Mouse (Mus musculus): ENCODE results near the gene Ankrd11. TPM values are rescaled to one million over a fixed set of nuclear protein-coding genes. Genes with fewer than 3 reads are reported as not detected.

The Ankrd11 gene
- total and polyA plus RNA-seq, 2 experiments from 2014 or later: 24.3 to 65.8 TPM

GRCm38 (mm10) chr8:122836199-122836598 is 205.9 kb downstream of the Ankrd11 start:
- no peaks in the 10 kb centered on the region for H3K4me1 ChIP-seq (ENCODE audit: control insufficient read depth, insufficient read depth)
- H3K9me3 ChIP-seq (replicated peaks; ENCODE audit: control insufficient read depth, low read length): no peaks in the 10 kb centered on the region
- DNase-seq (ENCODE audit: low spot score) (no peak), ATAC-seq (ENCODE audit: insufficient read depth, low read depth) (no peak)
- 89% methylated on average over 12 of the region's 12 CpGs for WGBS
- 0 out of 2 replicates have a peak, but pooled peaks cover 3% of the 10 kb centered on the region for H3K27me3 ChIP-seq (ENCODE audit: control insufficient read depth, insufficient read depth, low read length)
- TF ChIP-seq CTCF (IDR thresholded peaks at IDR 0.05; ENCODE audit: low read depth) (no peak), EP300 (IDR thresholded peaks at IDR 0.05; ENCODE audit: low read depth) (no peak)
- H3K4me3 ChIP-seq (ENCODE audit: low read depth, low read length): no peak overlapping the region
- no peaks in the 10 kb centered on the region for H3K36me3 ChIP-seq (replicated peaks; ENCODE audit: control insufficient read depth, insufficient read depth, low read length)
- H3K9ac ChIP-seq (replicated peaks; ENCODE audit: low read depth, low read length): no peak overlapping the region
- no peak overlapping the region for H3K27ac ChIP-seq (ENCODE audit: low read depth)
- no peak overlapping the region for H3K4me2 ChIP-seq (ENCODE audit: low read depth, low read length)

- Histone ChIP-seq H3K4me1 (ENCODE audit: control insufficient read depth, insufficient read depth) (no peaks in the 10 kb centered on the region), H3K27ac (ENCODE audit: low read depth) (no peak overlapping the region), H3K36me3 (replicated peaks; ENCODE audit: control insufficient read depth, insufficient read depth, low read length) (no peaks in the 10 kb centered on the region), H3K9me3 (replicated peaks; ENCODE audit: control insufficient read depth, low read length) (no peaks in the 10 kb centered on the region), H3K9ac (replicated peaks; ENCODE audit: low read depth, low read length) (no peak overlapping the region), H3K4me3 (ENCODE audit: low read depth, low read length) (no peak overlapping the region), H3K27me3 (ENCODE audit: control insufficient read depth, insufficient read depth, low read length) (0 out of 2 replicates have a peak, but pooled peaks cover 3% of the 10 kb centered on the region), H3K4me2 (ENCODE audit: low read depth, low read length) (no peak overlapping the region)
- TF ChIP-seq CTCF (IDR thresholded peaks at IDR 0.05; ENCODE audit: low read depth) (peak; percentile 88), EP300 (IDR thresholded peaks at IDR 0.05; ENCODE audit: low read depth) (no peak)
- peak; percentile 72 for DNase-seq (ENCODE audit: low spot score)
- peak; percentile 72 for ATAC-seq (ENCODE audit: insufficient read depth, low read depth)
- 20% methylated on average over 8 of the region's 8 CpGs for WGBS
Measured at GRCm38 (mm10) chr8:122834971-122835370, 207.1 kb downstream of the Ankrd11 start.

DNA sequence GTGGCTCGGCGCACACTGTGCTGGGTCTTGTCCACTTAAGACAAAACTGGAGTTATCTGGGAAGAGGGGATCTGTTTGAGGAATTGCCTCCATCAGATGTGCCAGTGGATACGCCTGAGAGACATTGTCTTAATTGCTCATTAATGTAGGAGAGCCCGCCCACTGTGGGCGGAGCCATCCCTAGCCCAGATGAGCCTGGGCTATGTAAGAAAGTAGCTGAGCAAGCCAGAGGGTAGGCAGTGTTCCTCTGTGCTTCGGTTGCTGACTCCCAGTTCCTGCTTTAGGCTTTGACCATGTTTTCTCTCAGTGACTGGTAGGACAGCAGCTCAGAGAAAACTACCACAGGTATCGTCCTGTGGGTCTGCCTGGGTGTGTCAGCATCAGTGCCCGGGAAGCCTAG is 207.7 kb downstream of the Ankrd11 start:
- Histone ChIP-seq H3K9ac (replicated peaks; ENCODE audit: low read depth, low read length) (no peak overlapping the region), H3K4me3 (ENCODE audit: low read depth, low read length) (no peak overlapping the region), H3K36me3 (replicated peaks; ENCODE audit: control insufficient read depth, insufficient read depth, low read length) (no peaks in the 10 kb centered on the region), H3K4me1 (ENCODE audit: control insufficient read depth, insufficient read depth) (no peaks in the 10 kb centered on the region), H3K27ac (ENCODE audit: low read depth) (no peak overlapping the region), H3K4me2 (ENCODE audit: low read depth, low read length) (no peak overlapping the region), H3K27me3 (ENCODE audit: control insufficient read depth, insufficient read depth, low read length) (0 out of 2 replicates have a peak, but pooled peaks cover 3% of the 10 kb centered on the region), H3K9me3 (replicated peaks; ENCODE audit: control insufficient read depth, low read length) (no peaks in the 10 kb centered on the region)
- DNase-seq (ENCODE audit: low spot score) (no peak), ATAC-seq (ENCODE audit: insufficient read depth, low read depth) (no peak)
- WGBS: 80% methylated on average over 8 of the region's 8 CpGs
- TF ChIP-seq EP300 (IDR thresholded peaks at IDR 0.05; ENCODE audit: low read depth): no peak
- TF ChIP-seq CTCF (IDR thresholded peaks at IDR 0.05; ENCODE audit: low read depth): no peak

Other genes starting within 250 kb of the Ankrd11 start
- not detected in 2 replicates for gene Cdh15, start 194.3 kb downstream of the Ankrd11 start, total RNA-seq (2014; rRNA removed; ENCODE audit: low replicate concordance)
- gene Cdh15, start 194.3 kb downstream of the Ankrd11 start, polyA plus RNA-seq (2015; fragmentation: Nextera tagmentation; extraction: Ambion mirVana): not detected in 2 replicates
- 72.8 and 83.1 TPM in 2 replicates for gene Spg7, start 20.7 kb upstream of the Ankrd11 start, total RNA-seq (2014; rRNA removed; ENCODE audit: low replicate concordance)
- gene Spg7, start 20.7 kb upstream of the Ankrd11 start, polyA plus RNA-seq (2015; fragmentation: Nextera tagmentation; extraction: Ambion mirVana): 63.3 and 65.1 TPM in 2 replicates
- 2,455 and 2,720 TPM in 2 replicates for gene Rpl13, start 60.1 kb upstream of the Ankrd11 start, total RNA-seq (2014; rRNA removed; ENCODE audit: low replicate concordance)
- gene Rpl13, start 60.1 kb upstream of the Ankrd11 start, polyA plus RNA-seq (2015; fragmentation: Nextera tagmentation; extraction: Ambion mirVana): 813 and 854 TPM in 2 replicates
- gene Cpne7, start 75.1 kb upstream of the Ankrd11 start, total RNA-seq (2014; rRNA removed; ENCODE audit: low replicate concordance): 0.42 and 9.0 TPM in 2 replicates
- 0.15 and 0.16 TPM in 2 replicates for gene Cpne7, start 75.1 kb upstream of the Ankrd11 start, polyA plus RNA-seq (2015; fragmentation: Nextera tagmentation; extraction: Ambion mirVana)
- gene Sult5a1, start 116.0 kb upstream of the Ankrd11 start, total RNA-seq (2014; rRNA removed; ENCODE audit: low replicate concordance): 1.4 and 3.4 TPM in 2 replicates
- gene Sult5a1, start 116.0 kb upstream of the Ankrd11 start, polyA plus RNA-seq (2015; fragmentation: Nextera tagmentation; extraction: Ambion mirVana): 1.6 and 2.0 TPM in 2 replicates
- gene Dpep1, start 144.0 kb upstream of the Ankrd11 start, total RNA-seq (2014; rRNA removed; ENCODE audit: low replicate concordance): 32.3 and 58.6 TPM in 2 replicates
- 16.3 and 17.6 TPM in 2 replicates for gene Dpep1, start 144.0 kb upstream of the Ankrd11 start, polyA plus RNA-seq (2015; fragmentation: Nextera tagmentation; extraction: Ambion mirVana)
- gene Chmp1a, start 170.5 kb upstream of the Ankrd11 start, total RNA-seq (2014; rRNA removed; ENCODE audit: low replicate concordance): 121 and 131 TPM in 2 replicates
- gene Chmp1a, start 170.5 kb upstream of the Ankrd11 start, polyA plus RNA-seq (2015; fragmentation: Nextera tagmentation; extraction: Ambion mirVana): 91.0 and 94.3 TPM in 2 replicates
- 5.7 and 11.4 TPM in 2 replicates for gene Spata33, start 170.6 kb upstream of the Ankrd11 start, total RNA-seq (2014; rRNA removed; ENCODE audit: low replicate concordance)
- 17.1 and 21.3 TPM in 2 replicates for gene Spata33, start 170.6 kb upstream of the Ankrd11 start, polyA plus RNA-seq (2015; fragmentation: Nextera tagmentation; extraction: Ambion mirVana)
- gene Cdk10, start 182.6 kb upstream of the Ankrd11 start, total RNA-seq (2014; rRNA removed; ENCODE audit: low replicate concordance): 26.5 and 31.9 TPM in 2 replicates
- gene Cdk10, start 182.6 kb upstream of the Ankrd11 start, polyA plus RNA-seq (2015; fragmentation: Nextera tagmentation; extraction: Ambion mirVana): 14.7 and 14.8 TPM in 2 replicates
- gene Spata2l, start 194.0 kb upstream of the Ankrd11 start, total RNA-seq (2014; rRNA removed; ENCODE audit: low replicate concordance): 3.5 and 4.2 TPM in 2 replicates
- 4.5 and 4.6 TPM in 2 replicates for gene Spata2l, start 194.0 kb upstream of the Ankrd11 start, polyA plus RNA-seq (2015; fragmentation: Nextera tagmentation; extraction: Ambion mirVana)
- 19.4 and 24.0 TPM in 2 replicates for gene Zfp276, start 211.9 kb upstream of the Ankrd11 start, total RNA-seq (2014; rRNA removed; ENCODE audit: low replicate concordance)
- 8.9 and 9.7 TPM in 2 replicates for gene Zfp276, start 211.9 kb upstream of the Ankrd11 start, polyA plus RNA-seq (2015; fragmentation: Nextera tagmentation; extraction: Ambion mirVana)
- 21.4 and 32.7 TPM in 2 replicates for gene Vps9d1, start 212.1 kb upstream of the Ankrd11 start, total RNA-seq (2014; rRNA removed; ENCODE audit: low replicate concordance)
- gene Vps9d1, start 212.1 kb upstream of the Ankrd11 start, polyA plus RNA-seq (2015; fragmentation: Nextera tagmentation; extraction: Ambion mirVana): 15.4 and 16.1 TPM in 2 replicates

Data from heart, postnatal 0 days (tissue).